Mouse (Mus musculus) left cerebral cortex, adult 8-10 months (tissue): ENCODE measurements at regions not wholly inside any gene's neighbourhood (a gene's known extent, or its start where the extent isn't known, plus 50 kb on each side); places are given as distances from the start of the nearest gene placed in this dataset.
A peak's percentile ranks its signal among the peaks of the same experiment; 100 is the strongest.
"Not testable (repeated sequence)": the region's sequence is repeated elsewhere in the genome, so short reads cannot be mapped to it uniquely, and the experiment has no call there.

Source experiments
- DNase-seq, 2 experiments: peaks; one replicate each; pipeline ENCODE4 v3.0.0; 2022; ENCODE audit warnings: low spot score in 2 of 2

DNA sequence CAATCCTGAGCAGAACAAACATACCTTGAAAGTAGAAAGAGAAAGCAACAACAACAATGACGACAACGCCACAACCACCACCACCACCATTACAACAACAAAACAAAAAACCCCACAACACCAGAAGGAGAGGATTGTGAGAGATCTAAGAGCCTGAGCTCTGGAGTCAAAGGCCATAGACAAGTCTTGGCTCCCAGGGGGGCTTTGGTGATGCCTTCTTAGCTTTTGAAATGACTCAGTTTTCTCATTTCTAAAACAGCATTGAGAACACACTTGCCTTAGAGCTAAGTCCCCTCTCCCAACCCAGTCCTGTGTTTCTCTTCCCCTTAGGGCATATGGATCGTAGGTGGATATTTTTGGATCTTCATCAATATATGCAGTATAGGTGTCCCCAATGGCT, 112.2 kb downstream of the Kif20b start:
- DNase-seq = no peak

DNA sequence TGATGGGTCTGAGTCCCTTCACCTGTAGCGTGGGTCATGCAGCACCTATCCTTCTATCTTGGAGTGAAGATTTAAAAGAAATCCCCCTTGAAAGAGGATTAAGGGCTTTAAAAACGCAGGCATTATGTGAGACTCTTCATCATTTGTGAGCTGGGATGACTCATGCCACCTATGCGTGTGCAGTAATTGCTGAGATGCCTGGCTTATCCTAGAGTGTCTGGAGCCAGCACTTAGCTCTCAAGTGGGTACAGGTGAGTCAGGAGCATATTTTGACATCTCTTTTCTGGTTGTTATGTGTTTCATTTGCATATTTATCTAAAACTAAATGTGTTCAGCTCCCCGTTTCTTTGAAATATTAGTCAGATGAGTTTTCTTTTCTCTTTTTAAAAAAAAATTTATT, 123.4 kb downstream of the Kif20b start:
- no peak for DNase-seq

DNA sequence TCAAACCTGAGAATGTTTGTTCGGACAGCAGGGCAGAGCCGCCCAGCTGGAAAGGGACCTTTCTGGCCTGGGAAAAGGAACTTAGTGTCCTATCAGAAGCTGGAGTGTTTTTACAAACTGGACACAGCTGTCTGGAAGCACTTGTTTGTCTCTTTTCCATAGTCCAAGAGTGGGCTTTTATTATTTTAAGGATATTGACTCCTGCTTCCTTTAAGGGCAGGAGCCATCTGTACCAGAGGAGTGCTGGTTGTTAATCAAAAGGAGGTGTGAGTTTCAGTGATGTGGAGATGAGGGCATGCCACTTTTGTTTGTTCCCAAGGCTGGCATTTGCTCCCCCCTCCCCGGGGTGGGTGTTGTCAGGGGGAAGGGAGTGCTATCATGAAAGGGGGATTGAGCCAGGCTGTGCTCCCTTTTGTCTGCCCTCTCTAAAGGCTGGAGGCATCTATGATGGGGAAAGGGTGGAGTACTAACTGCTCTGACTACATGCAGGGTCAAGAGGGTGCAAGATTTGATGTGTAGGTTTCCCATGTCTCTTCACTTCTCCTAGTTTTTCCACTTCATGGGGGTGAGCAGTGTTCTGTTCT, 144.3 kb downstream of the Kif20b start:
- no peak for DNase-seq

DNA sequence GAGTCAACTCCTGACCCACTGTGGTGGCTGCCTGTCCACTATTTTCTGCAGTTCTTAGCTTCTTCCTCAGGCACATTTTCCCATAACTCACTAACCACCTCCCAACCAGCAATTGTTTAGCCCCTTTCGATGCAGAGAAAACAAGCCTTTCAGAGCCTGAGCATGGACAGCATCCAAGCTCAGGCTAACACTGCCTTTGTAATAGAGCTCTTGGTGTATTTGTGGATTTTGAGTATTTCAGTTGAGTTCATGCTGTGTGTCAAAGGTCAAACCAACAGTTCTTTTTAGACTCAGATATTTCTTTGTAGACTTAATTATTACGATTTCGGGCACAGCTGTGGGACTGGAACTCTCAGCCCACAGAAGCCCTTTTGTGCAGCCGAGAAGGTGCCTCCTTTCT, 159.0 kb downstream of the Kif20b start:
- DNase-seq = no peak

DNA sequence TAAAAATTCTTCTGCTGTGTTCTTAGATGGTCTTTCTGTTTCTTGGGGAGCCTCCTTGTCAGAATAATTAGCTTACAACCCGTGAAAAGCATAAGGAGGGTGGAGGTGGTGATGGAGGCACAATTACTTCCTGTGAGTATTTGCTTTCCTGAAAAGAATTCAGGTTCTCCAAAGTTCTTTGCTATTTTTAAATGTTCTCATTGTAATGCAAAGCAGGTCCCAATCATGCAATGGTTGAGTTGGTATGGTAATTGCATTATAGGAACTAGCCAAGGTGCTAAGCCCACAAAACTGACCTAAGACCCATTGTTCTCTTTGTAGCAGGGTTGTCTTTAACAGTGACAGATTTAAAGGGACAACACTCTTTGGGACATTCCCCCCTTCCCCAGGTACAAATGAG, 179.1 kb downstream of the Kif20b start:
- DNase-seq = no peak

DNA sequence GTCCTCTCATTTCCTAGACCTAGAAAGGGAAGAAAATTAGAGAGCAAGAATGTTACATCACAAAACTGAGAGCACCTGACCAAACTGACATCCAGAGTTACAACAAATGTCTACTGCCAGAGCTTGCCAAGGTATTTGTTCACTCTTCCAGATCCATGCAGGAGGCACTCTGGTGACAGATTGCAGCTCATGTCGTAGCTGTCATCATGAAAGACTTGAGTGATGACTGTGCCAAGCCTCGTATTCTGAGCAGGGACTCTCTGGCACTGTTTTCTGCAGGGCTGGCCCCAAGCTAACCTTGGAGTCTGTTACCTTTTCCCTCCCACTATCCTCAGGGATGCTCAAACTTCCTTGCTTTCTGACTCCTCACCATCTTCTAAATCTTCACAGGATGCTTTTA, 192.2 kb downstream of the Kif20b start:
- no peak for DNase-seq

DNA sequence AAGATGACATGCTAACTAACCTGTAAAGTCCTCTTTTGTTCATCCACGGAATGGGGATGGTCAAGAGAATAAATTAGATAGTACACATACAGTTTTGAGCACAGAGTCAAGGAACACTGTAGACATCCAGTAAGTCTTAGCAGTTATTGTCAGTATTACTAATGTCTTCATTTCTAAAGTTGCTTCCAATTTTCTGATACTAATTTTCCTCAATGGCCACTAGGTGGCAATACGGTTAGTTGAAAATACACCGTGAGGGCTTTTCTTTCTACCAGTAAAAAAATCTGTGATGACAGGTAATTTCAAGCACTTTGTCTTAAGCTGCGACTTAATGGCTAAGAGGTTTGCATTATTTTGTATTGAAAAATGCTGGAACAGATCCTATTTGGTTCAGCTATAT, 203.1 kb downstream of the Kif20b start:
- no peak for DNase-seq

DNA sequence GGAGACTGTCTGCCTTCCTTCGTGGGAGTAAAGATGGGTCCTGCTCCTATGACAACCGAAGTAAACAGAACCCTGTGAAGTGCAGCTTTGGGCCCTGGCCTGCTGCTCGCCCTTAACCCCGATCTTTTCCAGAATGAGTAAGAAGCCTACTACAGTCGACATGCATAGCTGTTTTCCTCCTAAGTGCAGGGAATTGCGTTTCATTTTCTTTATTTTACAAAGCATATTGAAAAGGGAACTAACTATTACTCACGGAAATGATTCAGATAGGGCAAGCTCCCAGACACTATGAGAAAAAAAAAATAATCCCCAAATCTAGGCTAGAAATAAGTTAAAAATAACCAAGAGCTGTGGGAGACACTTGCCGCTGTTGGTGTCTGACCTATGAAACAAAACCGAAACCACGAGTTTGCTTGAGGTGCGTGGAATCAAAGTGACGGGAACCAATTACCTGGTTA, 204.5 kb downstream of the Kif20b start:
- DNase-seq = peak in 1 of 2 experiments; percentile 6

DNA sequence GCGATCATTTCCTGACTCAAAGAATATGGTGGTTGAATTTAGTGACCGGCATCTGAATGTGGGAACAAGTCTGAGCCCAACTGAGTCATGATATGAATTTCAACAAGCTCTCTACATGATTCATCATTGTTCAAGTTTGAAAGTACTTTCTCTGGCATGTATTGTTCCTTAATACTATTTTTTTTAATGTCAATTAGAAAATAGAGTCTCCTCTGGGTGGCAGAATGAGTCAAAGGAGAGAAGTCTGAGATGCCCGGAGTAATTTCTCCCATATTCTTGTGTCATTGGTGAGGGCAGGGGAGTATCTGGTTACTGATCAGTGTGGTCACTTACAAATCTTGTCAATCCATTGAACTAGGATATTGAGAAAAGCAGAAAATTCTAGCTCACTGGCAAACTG, 205.9 kb downstream of the Kif20b start:
- no peak for DNase-seq

DNA sequence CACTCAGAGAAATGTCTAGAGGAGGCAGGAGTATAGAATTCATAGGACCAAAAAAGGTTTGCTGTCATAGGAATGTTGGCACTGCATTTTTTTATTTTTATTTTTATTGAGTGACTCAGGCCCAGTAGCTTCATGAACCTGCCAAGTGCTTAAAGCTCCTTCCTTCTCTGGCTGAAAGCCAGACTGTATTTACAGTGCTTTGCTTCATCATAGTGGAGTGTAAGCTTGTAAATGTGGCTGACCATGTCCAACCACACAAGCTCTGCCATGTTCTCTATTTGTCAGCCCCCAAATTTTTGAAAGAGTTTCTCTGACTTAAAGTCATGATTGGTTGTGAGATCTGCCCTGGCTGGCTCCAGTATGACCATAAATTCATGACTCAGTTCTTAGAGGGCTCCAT, 221.0 kb downstream of the Kif20b start:
- DNase-seq = no peak

DNA sequence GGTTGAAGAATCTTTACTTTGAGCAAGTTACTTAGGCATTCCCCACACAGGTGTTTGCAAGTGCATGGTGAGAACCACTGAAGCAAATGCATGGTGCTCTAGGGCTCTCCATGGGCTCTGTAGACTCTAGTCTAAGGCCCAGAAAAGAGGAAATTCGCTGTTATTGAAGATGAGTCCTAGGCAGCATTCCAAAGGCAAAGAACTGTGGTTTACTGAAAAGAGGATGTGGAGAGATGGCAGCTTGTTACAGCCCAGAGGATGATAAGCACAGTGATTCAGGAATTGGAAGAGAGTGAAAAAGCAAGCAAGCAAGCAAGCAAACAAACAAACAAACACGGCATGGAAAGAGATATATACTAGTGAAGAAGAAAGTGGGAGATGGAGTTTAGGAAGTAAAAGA, 221.6 kb downstream of the Kif20b start:
- DNase-seq = no peak

DNA sequence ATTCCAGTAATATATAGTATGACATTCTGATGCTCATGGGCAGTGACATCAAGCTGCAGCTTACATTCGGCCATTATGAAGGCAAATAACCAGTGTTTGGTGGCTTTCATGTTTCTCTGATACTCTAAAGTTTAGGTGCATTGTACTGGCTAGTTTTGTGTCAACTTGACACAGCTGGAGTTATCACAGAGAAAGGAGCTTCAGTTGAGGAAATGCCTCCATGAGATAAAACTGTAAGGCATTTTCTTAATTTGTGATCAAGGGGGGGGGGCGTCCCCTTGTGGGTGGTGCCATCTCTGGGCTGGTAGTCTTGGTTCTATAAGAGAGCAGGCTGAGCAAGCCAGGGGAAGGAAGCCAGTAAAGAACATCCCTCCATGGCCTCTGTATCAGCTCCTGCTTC, 227.3 kb downstream of the Kif20b start:
- not testable (repeated sequence) for DNase-seq

DNA sequence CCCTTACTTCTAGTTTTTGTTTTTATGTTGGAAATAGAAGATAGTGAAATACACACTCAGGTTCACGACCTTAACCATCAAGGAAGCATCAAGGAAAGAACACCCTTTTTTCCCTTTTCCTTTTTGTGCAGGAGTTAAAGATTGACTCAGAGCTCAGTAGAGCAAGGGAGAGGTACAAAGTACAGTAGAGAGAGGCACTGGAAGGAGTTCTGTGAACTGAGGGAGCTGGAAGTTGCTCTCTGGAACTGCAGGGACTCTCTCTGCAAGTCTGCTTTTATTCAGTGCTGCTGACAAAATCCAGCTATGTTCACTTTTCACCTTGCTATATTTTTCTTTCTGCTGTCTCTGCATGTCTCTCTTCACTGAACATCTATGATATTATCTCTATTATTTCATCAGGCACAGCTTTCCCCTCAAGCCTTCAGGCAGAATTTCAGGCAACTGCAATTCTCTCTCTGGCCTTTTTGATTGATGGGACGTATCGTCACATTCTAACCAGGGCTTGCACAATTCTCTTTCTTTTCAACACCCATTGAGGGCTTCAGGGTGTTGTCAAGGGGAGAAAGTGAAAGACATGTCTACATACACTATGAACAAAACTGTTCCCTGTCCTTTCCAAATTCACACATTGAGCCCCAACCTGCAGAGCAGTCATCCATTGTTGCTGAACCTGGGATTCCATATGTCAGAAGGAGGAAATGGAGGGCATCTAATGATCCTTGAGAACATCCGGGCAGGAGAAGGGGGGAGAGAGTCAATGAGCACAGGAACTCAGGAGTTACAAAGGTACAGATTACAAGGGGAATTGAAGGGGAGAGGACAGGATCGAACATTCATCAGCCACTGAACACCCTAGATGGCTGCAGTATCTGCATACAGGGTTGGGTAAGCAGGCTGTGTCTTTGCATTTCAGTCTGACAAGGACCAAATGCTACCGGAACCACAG, 228.9 kb downstream of the Kif20b start:
- DNase-seq = no peak

DNA sequence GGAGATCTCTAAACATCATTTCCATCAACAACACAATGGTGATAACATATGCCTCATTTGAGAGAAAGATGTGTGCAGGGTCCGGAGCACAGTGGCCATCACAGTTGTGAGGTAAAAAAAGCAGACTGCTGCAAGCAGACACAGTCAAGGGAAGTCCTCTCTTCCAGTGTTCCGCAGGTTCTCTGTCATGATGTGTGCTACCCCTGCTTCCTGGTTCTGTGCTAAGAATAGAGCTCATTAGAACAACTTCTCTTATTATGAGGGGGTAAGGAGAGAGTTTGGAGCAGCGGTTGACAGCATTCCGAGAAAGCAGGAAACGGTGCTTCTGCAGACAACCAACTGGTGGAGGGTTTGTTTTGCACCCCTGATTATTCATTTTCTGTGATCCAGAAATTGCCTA, 229.7 kb downstream of the Kif20b start:
- no peak for DNase-seq

DNA sequence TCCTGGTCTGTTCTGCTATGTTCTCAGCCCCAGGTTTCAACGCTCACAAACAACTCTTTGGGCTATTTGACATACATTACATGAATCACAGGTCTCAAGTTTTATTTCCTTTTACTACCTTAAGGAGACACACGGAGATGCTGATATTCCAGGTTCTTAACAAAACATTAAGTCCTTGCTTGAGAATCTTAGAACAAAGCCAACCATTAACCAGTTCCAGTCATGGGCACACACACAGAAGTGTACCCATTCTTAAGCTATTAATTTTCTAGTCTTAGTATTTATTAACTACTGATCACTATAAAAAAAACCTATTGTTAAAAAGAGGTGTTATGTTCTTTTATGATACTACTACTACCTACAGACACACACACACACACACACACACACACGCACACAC, 235.7 kb downstream of the Kif20b start:
- DNase-seq = no peak

DNA sequence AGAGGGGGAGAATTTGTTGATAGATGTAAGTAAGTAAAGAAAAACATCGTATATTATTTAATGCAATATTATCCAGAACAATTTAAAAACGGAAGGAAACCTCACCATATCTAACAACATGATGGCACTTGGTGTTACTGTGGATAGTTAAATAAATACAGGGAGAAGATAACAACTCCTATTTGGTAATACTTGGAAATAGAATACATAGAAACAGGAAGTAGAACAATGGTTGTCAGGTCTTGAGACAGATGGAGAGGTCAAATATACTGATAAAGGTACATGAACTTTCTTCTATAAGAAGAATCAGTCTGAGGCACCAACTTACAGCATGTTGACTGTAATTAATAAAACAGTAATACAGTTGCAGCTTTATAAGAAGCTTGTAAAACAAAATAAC, 242.6 kb downstream of the Kif20b start:
- DNase-seq = no peak

DNA sequence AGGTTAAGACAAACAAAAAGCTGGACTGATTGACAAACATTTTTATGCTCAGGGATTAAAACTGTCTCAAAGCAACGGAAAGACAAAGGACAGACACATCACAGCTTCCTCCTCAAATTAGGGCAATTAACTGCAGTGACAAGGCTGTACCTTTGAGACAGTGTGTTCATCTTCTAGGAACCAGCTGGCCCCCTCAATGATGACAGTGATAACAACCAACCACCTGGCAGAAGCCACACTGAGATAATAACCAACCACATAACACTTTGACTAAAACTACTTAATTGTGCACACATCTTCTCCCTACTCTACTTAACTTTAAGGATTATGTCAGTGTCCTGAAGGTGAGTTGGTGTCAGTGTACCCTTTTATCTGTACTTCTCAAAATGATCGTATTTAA, 248.4 kb downstream of the Kif20b start:
- no peak for DNase-seq

DNA sequence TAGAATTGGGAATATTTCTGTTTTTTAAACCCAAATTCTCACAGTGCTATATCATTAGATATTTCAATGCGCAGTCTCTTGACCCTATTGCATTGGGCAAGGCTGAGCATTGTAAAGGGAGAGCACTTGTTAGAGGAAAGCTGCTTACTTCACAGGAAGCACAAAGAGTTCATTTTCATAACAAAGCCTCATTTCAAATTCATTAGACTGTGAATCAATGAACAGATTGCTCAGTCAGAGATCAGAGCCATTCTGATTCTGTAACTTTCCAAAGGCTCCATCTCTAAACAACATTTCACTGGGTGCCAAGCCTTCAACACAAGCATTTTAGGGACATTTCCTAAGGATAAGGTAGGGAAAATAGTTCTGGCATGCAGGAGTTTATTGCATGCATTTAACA, 257.9 kb downstream of the Kif20b start:
- DNase-seq = no peak

DNA sequence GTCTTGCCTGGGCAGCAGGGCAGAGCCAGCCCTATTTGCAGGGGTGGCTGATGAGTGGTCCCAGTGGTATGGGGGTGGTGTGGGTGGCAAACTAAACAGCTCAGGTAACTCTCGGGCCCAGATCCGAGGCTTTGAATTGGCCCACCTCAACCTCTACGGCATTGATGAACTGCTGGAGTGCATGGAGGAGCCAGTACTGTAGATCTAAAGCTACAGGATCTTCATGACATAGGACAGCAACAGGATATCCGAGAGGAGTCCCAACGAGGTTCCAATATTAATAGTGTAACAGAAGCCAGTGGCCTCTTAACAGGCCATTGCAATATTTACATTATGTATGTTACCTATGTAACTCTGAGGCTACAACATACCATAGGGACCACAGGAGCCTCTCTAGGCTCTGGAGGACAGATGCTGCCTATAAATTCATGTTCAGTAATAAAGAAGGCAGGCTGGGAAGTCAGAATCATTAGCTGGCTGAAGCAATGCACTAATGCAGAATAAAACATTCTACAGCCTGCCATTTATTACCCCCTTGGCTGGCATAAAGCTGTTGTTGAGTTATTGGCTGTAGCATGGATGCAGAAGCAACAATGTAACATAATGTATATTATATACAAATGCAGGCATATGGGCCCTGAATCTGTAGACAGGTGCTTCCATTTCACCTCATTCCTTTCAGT, 283.5 kb downstream of the Kif20b start:
- no peak for DNase-seq

DNA sequence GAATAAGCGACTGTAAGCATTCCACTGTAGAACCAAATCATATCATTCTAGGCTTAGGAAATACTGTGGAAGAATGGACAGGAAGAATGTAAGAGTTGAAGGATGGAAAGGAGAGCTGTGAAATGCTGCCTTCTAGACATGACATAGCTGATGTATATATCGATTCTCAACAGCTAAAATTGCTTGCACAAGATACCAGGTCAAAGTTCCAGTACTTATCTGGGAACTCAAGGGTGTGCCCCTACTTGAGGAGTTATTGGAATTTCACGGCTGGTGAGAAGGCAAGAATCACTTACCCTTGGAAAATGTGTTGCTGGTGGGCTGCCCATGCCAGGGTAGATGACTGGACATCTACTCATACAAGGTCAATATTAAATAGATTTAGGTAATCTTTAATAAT, 322.0 kb downstream of the Kif20b start:
- no peak for DNase-seq

DNA sequence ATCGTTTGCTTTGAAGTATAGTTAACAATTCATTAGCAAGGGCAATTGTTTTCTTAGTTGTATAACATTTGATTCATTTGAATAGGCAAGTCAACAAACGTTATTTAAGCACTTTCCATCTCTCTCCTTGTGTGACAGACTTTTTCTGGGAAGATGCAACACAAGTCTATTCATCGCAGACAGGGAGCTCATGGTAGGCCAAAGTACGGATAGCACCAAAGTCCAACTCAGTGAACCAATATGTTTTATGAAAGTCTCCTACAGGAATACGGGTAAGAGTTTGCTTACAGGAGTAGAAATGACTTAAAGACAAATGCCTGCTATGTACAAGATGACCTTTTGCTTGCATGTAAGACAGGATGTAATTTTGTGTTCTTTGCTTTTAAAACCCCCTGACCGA, 325.4 kb downstream of the Kif20b start:
- DNase-seq = no peak

DNA sequence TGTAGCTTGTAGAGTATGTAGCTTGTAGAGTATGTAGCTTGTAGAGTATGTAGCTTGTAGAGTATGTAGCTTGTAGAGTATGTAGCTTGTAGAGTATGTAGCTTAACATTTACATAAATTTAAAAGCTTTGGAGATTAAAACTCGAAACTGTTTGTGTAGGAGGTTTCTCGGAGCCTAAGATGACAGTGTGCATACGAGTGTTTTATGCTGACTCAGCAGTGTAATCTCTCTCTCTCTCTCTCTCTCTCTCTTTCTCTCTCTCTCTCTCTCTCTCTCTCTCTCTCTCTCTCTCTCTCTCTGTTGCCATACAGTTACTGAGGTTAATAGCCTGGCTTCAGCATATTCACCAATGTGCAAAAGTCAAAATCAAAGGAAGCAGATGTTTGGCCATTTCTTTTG, 336.5 kb downstream of the Kif20b start:
- not testable (repeated sequence) for DNase-seq
